7 mouse cellular contexts compared by ENCODE assay signal in the genomic region with DNA sequence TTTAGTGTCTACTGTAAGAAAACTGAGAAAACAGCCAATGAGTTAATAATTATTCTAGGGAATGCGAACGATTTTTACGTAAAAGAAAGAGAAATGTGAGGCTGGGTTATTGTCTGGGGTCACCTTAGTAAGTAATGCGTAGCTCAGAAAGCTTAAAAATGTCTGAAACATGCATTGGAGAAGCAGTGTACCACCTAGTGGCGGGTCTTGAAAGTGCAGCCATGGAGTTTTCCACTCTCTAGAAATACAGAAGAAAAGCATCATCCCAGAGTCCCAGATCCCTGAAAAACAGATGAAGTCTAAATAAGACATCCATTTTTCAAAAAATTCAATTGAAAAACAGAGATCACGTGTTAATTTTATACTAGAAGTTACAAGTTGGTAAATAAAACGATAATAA.
DNase-seq lines count a peak whose midpoint lies in the region; ATAC-seq and TF ChIP-seq lines count a peak whose summit lies in the region.

No protein-coding gene starts in this region.

- no peaks in the 10 kb centered on the region for H3K27me3 ChIP-seq in embryonic facial prominence, embryonic 11.5 days (ENCODE audit: control insufficient read depth, insufficient read depth, low read length)
- H3K27me3 ChIP-seq in liver, postnatal 0 days (ENCODE audit: insufficient read depth, low read length), result no peaks in the 10 kb centered on the region

- H3K36me3 ChIP-seq in embryonic facial prominence, embryonic 11.5 days (replicated peaks; ENCODE audit: control insufficient read depth, insufficient read depth, low read depth, low read length), result no peaks in the 10 kb centered on the region
- no peaks in the 10 kb centered on the region for H3K36me3 ChIP-seq in liver, postnatal 0 days (replicated peaks; ENCODE audit: insufficient read depth, low read length)

- TF ChIP-seq CTCF in liver, postnatal 0 days (IDR thresholded peaks at IDR 0.05; ENCODE audit: low read depth), result peak; percentile 88

- no peak overlapping the region for H3K9ac ChIP-seq in embryonic facial prominence, embryonic 11.5 days (replicated peaks; ENCODE audit: low read length)
- no peak overlapping the region for H3K9ac ChIP-seq in liver, postnatal 0 days (replicated peaks)

- H3K4me1 ChIP-seq in embryonic facial prominence, embryonic 11.5 days (ENCODE audit: control insufficient read depth, insufficient read depth, low read length), result no peaks in the 10 kb centered on the region
- H3K4me1 ChIP-seq in liver, postnatal 0 days (ENCODE audit: insufficient read depth), result no peaks in the 10 kb centered on the region

- no peak for ATAC-seq in embryonic facial prominence, embryonic 11.5 days (replicated peaks; ENCODE audit: insufficient number of reproducible peaks, low FRiP score, low TSS enrichment, low read depth)
- ATAC-seq in liver, postnatal 0 days, result no peak

- WGBS in embryonic facial prominence, embryonic 11.5 days, result 27% methylated on average over 7 of the region's 7 CpGs
- 28% methylated on average over 7 of the region's 7 CpGs for WGBS in liver, postnatal 0 days (ENCODE audit: insufficient replicate concordance)

- H3K4me2 ChIP-seq in embryonic facial prominence, embryonic 11.5 days (ENCODE audit: low read depth, low read length), result no peak overlapping the region
- no peak overlapping the region for H3K4me2 ChIP-seq in liver, postnatal 0 days (ENCODE audit: low read depth, low read length)

- H3K27ac ChIP-seq in embryonic facial prominence, embryonic 11.5 days (replicated peaks; ENCODE audit: low read depth, low read length), result no peak overlapping the region
- H3K27ac ChIP-seq in liver, postnatal 0 days (ENCODE audit: low read depth), result no peak overlapping the region

- TF ChIP-seq EP300 in liver, postnatal 0 days (IDR thresholded peaks at IDR 0.05; ENCODE audit: low read depth), result no peak

- H3K9me3 ChIP-seq in embryonic facial prominence, embryonic 11.5 days (replicated peaks; ENCODE audit: control insufficient read depth, low read length), result no peaks in the 10 kb centered on the region
- no peaks in the 10 kb centered on the region for H3K9me3 ChIP-seq in liver, postnatal 0 days (ENCODE audit: low read length)

- H3K4me3 ChIP-seq in embryonic facial prominence, embryonic 11.5 days (ENCODE audit: low read depth, low read length), result no peak overlapping the region
- H3K4me3 ChIP-seq in liver, postnatal 0 days (ENCODE audit: low read depth, low read length), result no peak overlapping the region

- peak; percentile 77 for DNase-seq in 3T3-L1 (ENCODE audit: low read depth, low spot score)
- DNase-seq in 416B (ENCODE audit: low read depth), result peak; percentile 65
- peak; percentile 75 for DNase-seq in adrenal gland, postnatal 14 days
- DNase-seq in embryonic facial prominence, embryonic 11.5 days (ENCODE audit: low spot score), result peak; percentile 84
- DNase-seq in kidney, adult 9 months, result peak; percentile 76
- DNase-seq in liver, postnatal 0 days, result peak; percentile 74
- peak; percentile 60 to 74 for DNase-seq in right cerebral cortex, postnatal 10 days (ENCODE audit: low spot score in 2 of 2)
